ENCODE assay signal across 12 mouse cellular contexts in genomic region chr7:130688601-130689000, GRCm38 (mm10).
"Had no signal": no experiment of that assay in that cellular context is flagged by ENCODE, and none has a peak within 500 bp of the region (broad histone marks: within the 10 kb centered on the region; RNA-seq: fewer than 3 reads in every experiment).

No protein-coding gene starts in this region.

- H3K9ac ChIP-seq: intestine, embryonic 15.5 days; limb, embryonic 13.5 days; midbrain, embryonic 15.5 days; neural tube, embryonic 13.5 days; stomach, embryonic 15.5 days had no signal

- H3K27me3 ChIP-seq: intestine, embryonic 15.5 days; limb, embryonic 13.5 days; midbrain, embryonic 15.5 days; neural tube, embryonic 13.5 days; stomach, embryonic 15.5 days had no signal

- H3K4me3 ChIP-seq: intestine, embryonic 15.5 days; limb, embryonic 13.5 days; midbrain, embryonic 15.5 days; neural tube, embryonic 13.5 days; stomach, embryonic 15.5 days had no signal

- H3K9me3 ChIP-seq: intestine, embryonic 15.5 days; limb, embryonic 13.5 days; midbrain, embryonic 15.5 days; neural tube, embryonic 13.5 days; stomach, embryonic 15.5 days had no signal

- H3K4me2 ChIP-seq: intestine, embryonic 15.5 days; limb, embryonic 13.5 days; midbrain, embryonic 11.5 days; midbrain, embryonic 15.5 days; neural tube, embryonic 13.5 days; stomach, embryonic 15.5 days had no signal

- ATAC-seq: intestine, embryonic 15.5 days; lung, postnatal 0 days; midbrain, embryonic 15.5 days had no signal

- DNase-seq: left cerebral cortex, postnatal 4 days; lung, postnatal 4 days; right cerebral cortex, postnatal 14 days; thymus, adult 2 months; thymus, postnatal 25 days had no signal

- H3K27ac ChIP-seq: intestine, embryonic 15.5 days; limb, embryonic 13.5 days; midbrain, embryonic 15.5 days; neural tube, embryonic 13.5 days; stomach, embryonic 15.5 days had no signal

- H3K36me3 ChIP-seq: intestine, embryonic 15.5 days; limb, embryonic 13.5 days; midbrain, embryonic 15.5 days; neural tube, embryonic 13.5 days; stomach, embryonic 15.5 days had no signal
